Mouse (Mus musculus): ENCODE data around the gene 4930447C04Rik.

The 4930447C04Rik gene

GRCm38 (mm10) chr12:72835518-72836015 is 105.0 kb downstream of the 4930447C04Rik start:
- DNase-seq: peak; percentile 71

GRCm38 (mm10) chr12:72834773-72835517 is 105.6 kb downstream of the 4930447C04Rik start:
- peak; percentile 68 for DNase-seq

- DNase-seq: peak; percentile 94
Measured at GRCm38 (mm10) chr12:72831711-72832432, 108.7 kb downstream of the 4930447C04Rik start.

Measured in retina, postnatal 1 day (tissue).